Mouse (Mus musculus) intestine, embryonic 16.5 days (tissue): ENCODE results near the gene Gsdma3. TPM values are rescaled to one million over a fixed set of nuclear protein-coding genes. Genes with fewer than 3 reads are reported as not detected.
"Not testable (repeated sequence)": the region's sequence is repeated elsewhere in the genome, so short reads cannot be mapped to it uniquely, and the experiment has no call there.

Experiments
- ATAC-seq: fragments of 200-750 bp; cut with Nextera tagmentation; 2 replicates; pipeline ENCODE4 v1.8.0; 2017; ENCODE audit warnings: moderate TSS enrichment, moderate library complexity
- H3K27ac ChIP-seq: fragments of 300-500 bp; sonication (generic); 2 replicates; pipeline ENCODE4 v1.5.1; 2014; ENCODE audit warnings: mild to moderate bottlenecking, low read length
- H3K27me3 ChIP-seq: fragments of 300-500 bp; sonication (generic); replicated peaks from 2 replicates; pipeline ENCODE4 v1.6.1; 2014; ENCODE audit warnings: low read length, control low read depth, mixed read lengths; ENCODE audit not compliant: control insufficient read depth, insufficient read depth
- H3K36me3 ChIP-seq: fragments of 300-500 bp; sonication (generic); 2 replicates; pipeline ENCODE4 v1.6.1; 2014; ENCODE audit warnings: low read length, control low read depth; ENCODE audit not compliant: control insufficient read depth, insufficient read depth
- H3K4me1 ChIP-seq: fragments of 300-500 bp; sonication (generic); 2 replicates; pipeline ENCODE4 v1.6.1; 2014; ENCODE audit warnings: low read length, control low read depth, mixed read lengths; ENCODE audit not compliant: control insufficient read depth, insufficient read depth
- H3K4me2 ChIP-seq: fragments of 300-500 bp; sonication (generic); 2 replicates; pipeline ENCODE4 v1.6.1; 2014; ENCODE audit warnings: low read depth, low read length, control low read depth
- H3K4me3 ChIP-seq: fragments of 300-500 bp; sonication (generic); 2 replicates; pipeline ENCODE4 v1.5.1; 2014; ENCODE audit warnings: mild to moderate bottlenecking, low read length
- H3K9ac ChIP-seq: fragments of 300-500 bp; sonication (generic); 2 replicates; pipeline ENCODE4 v1.6.1; 2014; ENCODE audit warnings: low read depth, low read length
- H3K9me3 ChIP-seq: fragments of 300-500 bp; sonication (generic); 2 replicates; pipeline ENCODE4 v1.6.1; 2016; ENCODE audit warnings: low read length, control low read depth; ENCODE audit not compliant: control insufficient read depth
- WGBS: fragments of 180-500 bp; shearing (Covaris S2); extraction: QIAGEN DNeasy Blood & Tissue Kit; methylation state at CpG from one replicate; pipeline ENCODE4 v1.1.7; 2014; 5-methylcytosine and 5-hydroxymethylcytosine counted together
- polyA plus RNA-seq: library from polyadenylated mRNA; unstranded; fragments of >200 nt; fragmentation: Nextera tagmentation; extraction: Ambion mirVana; gene quantifications from 2 replicates; pipeline ENCODE4 v1.2.1, GENCODE M21; 2015

Gsdma3 gene
- polyA plus RNA-seq, 1 experiment from 2014 or later = not detected

DNA sequence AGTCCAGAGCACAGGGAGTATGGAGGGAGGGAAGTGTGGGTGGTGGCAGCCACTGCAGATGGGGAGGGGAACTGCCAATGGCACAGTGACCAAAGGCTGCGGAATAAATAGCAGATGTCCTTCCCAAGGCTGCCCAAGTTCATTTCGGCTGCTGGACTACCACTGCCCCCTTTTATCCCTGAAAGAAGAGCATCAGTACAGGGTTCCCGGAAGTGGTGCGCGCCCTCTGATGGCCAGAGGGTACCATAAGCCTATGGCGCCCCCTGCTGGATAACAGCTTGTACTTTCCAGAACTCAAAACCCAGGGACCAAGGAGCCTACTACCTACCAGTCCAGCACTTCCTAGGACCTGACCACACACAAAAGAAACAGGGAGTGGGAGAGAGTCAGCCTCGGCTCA, 47.0 kb downstream of the Gsdma3 start:
- not testable (repeated sequence) for H3K9me3 ChIP-seq, H3K27ac ChIP-seq, H3K36me3 ChIP-seq, H3K27me3 ChIP-seq, H3K9ac ChIP-seq, H3K4me3 ChIP-seq, H3K4me2 ChIP-seq, H3K4me1 ChIP-seq
- peak; percentile 67 for ATAC-seq
- WGBS = 2% methylated on average over 6 of the region's 7 CpGs

DNA sequence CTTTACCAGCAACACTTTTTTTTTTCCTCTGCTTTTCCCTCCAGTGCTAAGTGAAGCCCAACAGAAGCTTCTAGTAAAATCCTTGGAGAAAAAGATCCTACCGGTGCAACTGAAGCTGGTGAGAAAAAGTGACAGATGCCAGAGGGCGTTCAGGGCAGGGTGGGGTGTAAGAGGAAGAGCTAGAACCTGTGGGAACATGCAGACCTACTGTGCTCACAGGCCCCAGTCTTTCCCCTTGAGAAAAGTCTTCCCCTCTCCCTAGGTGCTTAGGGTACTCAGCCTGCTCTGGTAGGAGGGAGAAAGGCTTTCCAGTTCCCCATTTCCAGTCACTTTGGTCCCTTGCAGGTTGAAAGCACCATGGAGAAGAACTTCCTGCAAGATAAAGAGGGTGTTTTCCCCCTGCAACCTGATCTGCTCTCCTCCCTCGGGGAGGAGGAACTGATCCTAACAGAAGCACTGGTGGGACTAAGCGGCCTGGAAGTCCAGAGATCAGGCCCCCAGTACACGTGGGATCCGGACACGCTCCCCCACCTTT, 49.7 kb downstream of the Gsdma3 start:
- Histone ChIP-seq H3K36me3 (no peaks in the 10 kb centered on the region), H3K4me3 (no peak overlapping the region), H3K9me3 (no peaks in the 10 kb centered on the region), H3K9ac (no peak overlapping the region), H3K27ac (no peak overlapping the region), H3K4me1 (no peaks in the 10 kb centered on the region; the same call in 1 of the 2 replicates), H3K27me3 (no peaks in the 10 kb centered on the region), H3K4me2 (no peak overlapping the region)
- ATAC-seq = no peak
- 34% methylated on average over 7 of the region's 7 CpGs for WGBS

DNA sequence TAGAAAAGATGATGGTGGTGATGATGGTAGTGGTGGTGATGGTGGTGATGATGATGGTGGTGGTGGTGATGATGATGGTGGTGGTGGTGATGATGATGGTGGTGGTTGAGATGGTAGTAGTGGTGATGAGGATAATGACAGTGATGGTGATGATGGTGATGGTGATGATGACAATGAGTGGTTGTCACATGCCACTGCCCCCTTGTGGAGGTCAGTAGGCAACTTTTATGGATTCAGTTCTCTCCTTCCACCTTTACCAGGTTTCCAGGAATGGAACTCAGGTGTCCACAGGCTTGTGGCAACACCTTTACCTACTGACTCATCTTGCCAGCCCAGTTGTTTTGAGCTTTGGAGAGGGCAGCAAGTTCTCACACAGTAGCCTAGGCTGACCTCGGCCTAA, 53.9 kb downstream of the Gsdma3 start:
- H3K27ac ChIP-seq = peak overlapping the region; percentile 59; the same call in 1 of the 2 replicates
- no peak overlapping the region for H3K9ac ChIP-seq
- peaks cover 3% of the 10 kb centered on the region; the same call in 1 of the 2 replicates for H3K4me1 ChIP-seq
- H3K36me3 ChIP-seq = no peaks in the 10 kb centered on the region
- 96% methylated on average over 1 of the region's 1 CpGs for WGBS
- no peak overlapping the region for H3K4me3 ChIP-seq
- H3K9me3 ChIP-seq = no peaks in the 10 kb centered on the region
- ATAC-seq = no peak
- no peaks in the 10 kb centered on the region for H3K27me3 ChIP-seq
- no peak overlapping the region for H3K4me2 ChIP-seq

DNA sequence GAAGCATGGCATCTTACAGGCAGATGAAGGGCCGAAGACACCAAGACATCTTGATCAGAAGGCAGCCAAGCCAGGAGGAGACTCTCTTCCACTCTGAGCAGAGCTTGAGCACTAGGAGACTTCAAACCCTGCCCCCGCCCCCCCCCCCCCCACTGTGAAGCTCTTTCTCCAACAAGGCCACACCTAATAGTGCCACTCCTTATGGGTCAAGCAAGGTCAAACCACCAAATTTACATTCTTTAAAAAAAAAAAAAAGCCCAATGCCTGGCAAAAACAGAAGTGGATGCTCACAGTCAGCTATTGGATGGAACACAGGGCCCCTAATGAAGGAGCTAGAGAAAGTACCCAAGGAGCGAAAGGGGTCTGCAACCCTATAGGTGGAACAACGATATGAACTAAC, 54.4 kb downstream of the Gsdma3 start:
- not testable (repeated sequence) for H3K27ac ChIP-seq
- 89% methylated on average over 4 of the region's 4 CpGs for WGBS

DNA sequence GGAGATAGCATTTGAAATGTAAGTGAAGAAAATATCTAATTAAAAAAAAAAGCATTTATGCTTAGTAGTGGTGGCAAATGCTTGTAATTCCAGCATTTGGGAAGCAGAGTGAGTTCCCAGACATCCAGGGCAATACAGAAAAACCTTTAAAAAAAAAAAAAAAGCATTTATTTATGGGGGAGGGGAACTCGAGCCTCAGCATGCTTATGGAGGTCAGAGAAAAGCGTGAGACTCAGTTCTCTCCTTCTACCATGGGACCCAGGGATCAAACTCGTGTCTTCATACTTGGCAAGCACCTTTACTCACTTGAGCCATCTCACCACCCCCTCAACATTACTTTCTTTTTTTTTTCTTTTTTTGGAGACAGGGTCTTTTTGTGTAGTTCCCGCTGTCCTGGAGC, 55.0 kb downstream of the Gsdma3 start:
- Histone ChIP-seq H3K4me3 (no peak overlapping the region), H3K4me1 (peaks cover 3% of the 10 kb centered on the region; the same call in 1 of the 2 replicates), H3K9me3 (no peaks in the 10 kb centered on the region), H3K27ac (no peak overlapping the region), H3K4me2 (no peak overlapping the region), H3K36me3 (peaks cover 4% of the 10 kb centered on the region; the same call in 1 of the 2 replicates), H3K27me3 (no peaks in the 10 kb centered on the region), H3K9ac (no peak overlapping the region)
- ATAC-seq = no peak
- 78% methylated on average over 4 of the region's 4 CpGs for WGBS

More for the DNA sequence above, 54.4 kb downstream of the Gsdma3 start:
- H3K36me3 ChIP-seq, H3K4me2 ChIP-seq, H3K4me3 ChIP-seq, H3K9ac ChIP-seq, ATAC-seq, H3K4me1 ChIP-seq, H3K27me3 ChIP-seq, H3K9me3 ChIP-seq: not testable (repeated sequence)

DNA sequence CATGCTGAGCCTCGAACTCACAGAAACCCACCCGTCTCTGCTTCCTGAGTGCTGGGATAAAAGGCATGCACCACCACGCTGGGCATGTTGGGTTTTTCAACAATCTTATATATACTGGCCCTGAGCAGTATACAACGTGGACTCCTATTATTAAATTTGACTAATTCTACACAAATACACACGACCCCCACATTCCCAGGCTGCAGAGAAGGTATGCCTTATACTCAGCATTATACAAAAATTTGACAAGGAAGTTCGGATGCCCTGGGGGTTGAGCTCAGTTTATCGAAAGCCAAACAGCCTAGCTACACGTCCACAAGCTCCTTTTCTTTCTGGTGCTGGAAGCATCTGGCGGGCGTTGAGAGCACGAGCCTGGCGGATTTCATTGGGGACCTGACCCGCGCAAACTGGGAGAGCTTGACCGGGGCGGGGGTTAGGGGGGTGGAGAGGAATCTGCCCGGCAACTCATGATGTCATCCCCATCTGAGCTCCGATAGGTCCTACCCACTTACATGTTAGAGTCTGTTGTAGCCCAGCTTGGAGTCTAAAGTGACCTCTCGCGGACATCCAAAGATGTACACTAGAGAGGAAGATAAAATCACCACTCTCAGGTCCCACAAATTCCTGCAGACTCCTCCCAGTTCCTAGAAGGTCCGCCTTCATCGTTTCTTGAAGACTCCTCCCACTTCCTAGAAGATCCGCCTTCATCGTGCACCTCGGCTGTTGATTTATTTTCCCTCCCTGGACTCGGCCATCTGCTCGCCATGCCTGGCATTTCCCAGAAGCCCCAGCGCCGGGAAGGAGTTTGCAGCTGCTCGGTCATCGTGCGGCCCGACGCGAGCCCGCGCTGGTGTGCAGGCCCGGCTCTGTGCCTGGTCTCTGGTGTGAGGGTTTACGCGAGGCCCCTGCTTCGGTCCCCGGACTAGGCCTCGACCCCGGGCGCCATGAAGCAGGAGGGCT, 55.9 kb downstream of the Gsdma3 start, which contains the start of gene Psmd3:
Psmd3 (plus strand) TSS at position 769 of the 960 bp plus-strand sequence.
- H3K36me3 ChIP-seq = peaks cover 10% of the 10 kb centered on the region
- peak within 1 kb of the TSS; percentile 71 for H3K27ac ChIP-seq
- H3K9ac ChIP-seq = peak within 1 kb of the TSS; percentile 98
- peaks cover 3% of the 10 kb centered on the region; the same call in 1 of the 2 replicates for H3K4me1 ChIP-seq
- peak within 1 kb of the TSS; percentile 77 for H3K4me2 ChIP-seq
- no peaks in the 10 kb centered on the region for H3K9me3 ChIP-seq
- no peaks in the 10 kb centered on the region for H3K27me3 ChIP-seq
- WGBS = 4% methylated on average over 45 of the region's 45 CpGs
- peak; percentile 93 for ATAC-seq
- H3K4me3 ChIP-seq = peak within 1 kb of the TSS; percentile 98

DNA sequence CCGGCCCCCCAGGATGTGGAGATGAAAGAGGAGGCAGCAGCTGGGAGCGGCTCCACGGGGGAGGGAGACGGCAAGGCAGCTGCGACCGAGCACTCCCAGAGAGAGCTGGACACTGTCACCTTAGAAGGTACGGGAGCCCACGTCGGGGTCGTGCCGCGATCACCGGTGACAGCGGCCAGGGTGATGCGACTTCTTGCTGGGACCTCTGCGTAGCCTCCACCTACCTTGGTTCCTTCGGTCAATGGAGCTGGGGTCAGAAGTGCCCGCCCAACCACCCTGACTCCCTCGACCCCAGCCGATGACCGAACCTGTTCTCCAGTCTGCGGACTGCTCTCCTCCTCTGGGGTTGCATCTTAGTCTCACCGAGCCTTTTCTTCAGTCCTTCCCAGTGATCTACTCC, 56.7 kb downstream of the Gsdma3 start:
- Histone ChIP-seq H3K9ac (peak overlapping the region; percentile 98), H3K27ac (peak overlapping the region; percentile 71), H3K9me3 (no peaks in the 10 kb centered on the region), H3K4me1 (peaks cover 3% of the 10 kb centered on the region; the same call in 1 of the 2 replicates), H3K4me2 (peak overlapping the region; percentile 77), H3K36me3 (peaks cover 13% of the 10 kb centered on the region), H3K4me3 (peak overlapping the region; percentile 98), H3K27me3 (no peaks in the 10 kb centered on the region)
- ATAC-seq = no peak; the same call in 1 of the 2 replicates
- WGBS = under 1% methylated on average over 23 of the region's 23 CpGs

DNA sequence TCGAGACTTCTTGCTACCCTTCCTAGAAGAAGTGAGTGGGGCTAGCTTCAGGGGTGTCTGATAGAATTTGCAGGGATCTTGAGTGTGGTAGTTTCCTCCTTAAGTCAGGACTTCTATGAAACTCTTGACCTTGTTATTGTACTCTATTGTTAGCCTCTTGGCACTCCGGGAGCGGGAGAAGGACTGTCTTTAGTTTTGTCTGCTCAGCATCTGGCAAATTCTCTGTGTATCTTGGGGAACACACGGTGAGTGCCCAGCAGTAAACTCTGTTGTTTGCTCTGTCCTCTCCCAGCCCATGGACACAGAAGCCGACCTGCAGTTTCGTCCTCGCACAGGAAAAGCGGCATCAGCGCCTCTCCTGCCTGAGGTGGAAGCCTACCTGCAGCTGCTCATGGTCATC, 59.5 kb downstream of the Gsdma3 start:
- Histone ChIP-seq H3K9ac (no peak overlapping the region), H3K27me3 (no peaks in the 10 kb centered on the region), H3K36me3 (peaks cover 24% of the 10 kb centered on the region), H3K4me3 (no peak overlapping the region), H3K9me3 (no peaks in the 10 kb centered on the region), H3K4me1 (0 out of 2 replicates have a peak, but pooled peaks cover 3% of the 10 kb centered on the region), H3K27ac (no peak overlapping the region; the same call in 1 of the 2 replicates), H3K4me2 (no peak overlapping the region)
- no peak for ATAC-seq
- 89% methylated on average over 9 of the region's 9 CpGs for WGBS

DNA sequence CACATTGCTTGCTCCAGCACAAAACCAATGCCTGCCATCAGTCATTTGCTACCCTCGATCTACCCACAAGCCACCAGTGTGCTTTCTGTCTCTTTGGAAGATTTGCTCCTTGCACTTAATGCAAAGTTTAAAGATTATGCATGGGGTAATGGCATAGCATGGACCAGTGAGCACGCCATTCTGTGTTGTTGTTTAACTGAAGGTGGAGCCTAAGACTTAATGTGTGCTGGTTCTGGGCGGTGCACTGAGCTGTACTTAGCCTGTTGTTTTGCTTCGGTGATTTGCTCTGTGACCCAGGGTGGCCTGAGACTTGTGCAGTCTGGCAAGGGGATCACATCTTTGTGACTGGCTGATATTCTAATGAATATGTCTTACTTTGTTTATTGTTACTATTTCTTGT, 60.8 kb downstream of the Gsdma3 start:
- no peak overlapping the region for H3K4me2 ChIP-seq
- H3K27me3 ChIP-seq = no peaks in the 10 kb centered on the region

More for the DNA sequence above, 60.8 kb downstream of the Gsdma3 start:
- Histone ChIP-seq H3K36me3 (peaks cover 36% of the 10 kb centered on the region), H3K27ac (no peak overlapping the region), H3K9me3 (no peaks in the 10 kb centered on the region), H3K4me3 (no peak overlapping the region), H3K4me1 (0 out of 2 replicates have a peak, but pooled peaks cover 3% of the 10 kb centered on the region), H3K9ac (no peak overlapping the region)
- 71% methylated on average over 4 of the region's 4 CpGs for WGBS
- no peak for ATAC-seq
